Mouse (Mus musculus) liver, embryonic 14.5 days (tissue): ENCODE data around the gene Jade2. TPM values are rescaled to one million over a fixed set of nuclear protein-coding genes. Genes with fewer than 3 reads are reported as not detected.

Experiments
- ATAC-seq: fragments of 200-750 bp; cut with Nextera tagmentation; 2 replicates; pipeline ENCODE4 v1.8.0; 2017; ENCODE audit warnings: moderate number of reproducible peaks, mild to moderate bottlenecking, moderate library complexity; ENCODE audit not compliant: insufficient read depth
- DNase-seq, 3 experiments: peaks; one replicate each; pipeline ENCODE4 v3.0.0-alpha.2; 2012 to 2013; ENCODE audit warnings: low read depth in 3 of 3, low spot score in 3 of 3
- H3K27ac ChIP-seq: fragments of 300-500 bp; sonication (generic); 2 replicates; pipeline ENCODE4 v1.5.1; 2014; ENCODE audit warnings: moderate library complexity, mild to moderate bottlenecking, control low read depth, inconsistent platforms
- H3K27me3 ChIP-seq: fragments of 300-500 bp; sonication (generic); 2 replicates; pipeline ENCODE4 v1.6.1; 2014; ENCODE audit warnings: mild to moderate bottlenecking, low read length, moderate library complexity; ENCODE audit not compliant: control insufficient read depth, insufficient read depth
- H3K36me3 ChIP-seq: fragments of 300-500 bp; sonication (generic); replicated peaks from 2 replicates; pipeline ENCODE4 v1.6.1; 2014; ENCODE audit warnings: low read depth; ENCODE audit not compliant: control insufficient read depth, insufficient read depth
- H3K4me1 ChIP-seq, 2 experiments: fragments of 200-500 bp in 1 of 2; fragments of 300-500 bp in 1 of 2; sonication (generic) in 1 of 2; replicated peaks; 2 replicates each; pipeline ENCODE4 v1.6.1; 2012 to 2014; ENCODE audit warnings: antibody characterized with exemption in 1 of 2, inconsistent platforms in 1 of 2, low read length in 1 of 2; ENCODE audit not compliant: control insufficient read depth in 2 of 2, insufficient read depth in 2 of 2
- H3K4me2 ChIP-seq: fragments of 300-500 bp; sonication (generic); 2 replicates; pipeline ENCODE4 v1.6.1; 2014; ENCODE audit warnings: low read depth, mild to moderate bottlenecking, control low read depth, moderate library complexity
- H3K4me3 ChIP-seq, 2 experiments: fragments of 200-500 bp in 1 of 2; fragments of 300-500 bp in 1 of 2; sonication (generic) in 1 of 2; 2 replicates each; pipeline ENCODE4 v1.5.1; 2012 to 2014; ENCODE audit warnings: low read depth in 2 of 2, low read length in 2 of 2, mild to moderate bottlenecking in 2 of 2, control low read depth in 1 of 2, inconsistent platforms in 1 of 2, moderate library complexity in 1 of 2; ENCODE audit not compliant: insufficient read depth in 1 of 2
- H3K9ac ChIP-seq: fragments of 300-500 bp; sonication (generic); replicated peaks from 2 replicates; pipeline ENCODE4 v1.6.1; 2014; ENCODE audit warnings: mild to moderate bottlenecking, control low read depth, moderate library complexity
- H3K9me3 ChIP-seq: fragments of 300-500 bp; sonication (generic); 2 replicates; pipeline ENCODE4 v1.6.1; 2016; ENCODE audit warnings: low read length, mixed read lengths; ENCODE audit not compliant: control insufficient read depth
- CTCF ChIP-seq: IDR thresholded peaks from 2 replicates; pipeline ENCODE4 v1.5.1; 2016; ENCODE audit warnings: antibody characterized with exemption, low read depth, control low read depth
- EP300 ChIP-seq: IDR thresholded peaks from 2 replicates; pipeline ENCODE4 v1.6.1; 2016; ENCODE audit warnings: antibody characterized with exemption, low read depth
- WGBS: fragments of 180-500 bp; shearing (Covaris S2); extraction: QIAGEN DNeasy Blood & Tissue Kit; methylation state at CpG from one replicate; pipeline ENCODE4 v1.1.7; 2014; ENCODE audit not compliant: insufficient replicate concordance; 5-methylcytosine and 5-hydroxymethylcytosine counted together
- polyA plus RNA-seq, 2 experiments: library from polyadenylated mRNA; depleted of rRNA in 1 of 2; stranded (reverse) in 1 of 2; unstranded in 1 of 2; fragments of >200 nt; fragmentation: Nextera tagmentation in 1 of 2; extraction: Ambion mirVana in 1 of 2; gene quantifications; 2 replicates each; pipeline versions ENCODE4 v1.2.1 to v1.2.3; 2012 to 2014

Gene Jade2
- polyA plus RNA-seq, 2 experiments: 0.46 to 0.77 TPM

DNA sequence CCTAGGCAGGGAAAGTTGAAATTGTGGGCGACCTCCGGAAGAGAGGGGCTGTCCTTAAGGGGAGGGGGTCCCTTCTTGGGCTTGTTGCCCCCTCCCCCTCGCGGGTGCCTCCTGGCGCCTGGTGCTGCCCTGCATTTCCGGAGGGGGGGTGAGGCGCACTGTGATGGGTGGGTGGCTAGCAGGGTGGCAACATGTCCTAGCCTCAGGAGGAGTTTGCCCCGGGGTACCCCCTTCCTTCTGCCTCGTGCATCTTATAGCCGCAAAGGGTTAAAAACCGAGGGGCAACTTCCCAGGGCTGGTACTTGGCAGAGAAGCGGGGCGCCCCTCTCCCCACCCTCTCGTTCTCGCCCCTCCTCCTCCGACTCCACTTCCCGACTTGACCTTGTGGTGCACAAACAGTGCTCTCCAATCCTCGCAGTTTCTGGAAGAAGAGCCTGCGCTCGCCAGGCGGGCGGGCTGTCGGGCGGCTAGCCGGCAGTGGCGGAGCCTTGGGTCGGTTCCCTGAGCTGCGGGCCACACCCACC, 1.1 kb upstream of the Jade2 start:
- Histone ChIP-seq H3K4me1 (peaks cover 2 to 3% of the 10 kb centered on the region in 2 experiments; a peak in 2 of 4 replicates), H3K9me3 (no peaks in the 10 kb centered on the region), H3K9ac (peak overlapping the region; percentile 75), H3K4me3 (peak overlapping the region; percentile 59 to 83), H3K4me2 (peak overlapping the region; percentile 90), H3K27me3 (peaks cover 22% of the 10 kb centered on the region), H3K36me3 (no peaks in the 10 kb centered on the region), H3K27ac (no peak overlapping the region)
- no peak for ATAC-seq
- WGBS: under 1% methylated on average over 27 of the region's 28 CpGs
- no peak for TF ChIP-seq EP300
- no peak for TF ChIP-seq CTCF
- DNase-seq: no peak

DNA sequence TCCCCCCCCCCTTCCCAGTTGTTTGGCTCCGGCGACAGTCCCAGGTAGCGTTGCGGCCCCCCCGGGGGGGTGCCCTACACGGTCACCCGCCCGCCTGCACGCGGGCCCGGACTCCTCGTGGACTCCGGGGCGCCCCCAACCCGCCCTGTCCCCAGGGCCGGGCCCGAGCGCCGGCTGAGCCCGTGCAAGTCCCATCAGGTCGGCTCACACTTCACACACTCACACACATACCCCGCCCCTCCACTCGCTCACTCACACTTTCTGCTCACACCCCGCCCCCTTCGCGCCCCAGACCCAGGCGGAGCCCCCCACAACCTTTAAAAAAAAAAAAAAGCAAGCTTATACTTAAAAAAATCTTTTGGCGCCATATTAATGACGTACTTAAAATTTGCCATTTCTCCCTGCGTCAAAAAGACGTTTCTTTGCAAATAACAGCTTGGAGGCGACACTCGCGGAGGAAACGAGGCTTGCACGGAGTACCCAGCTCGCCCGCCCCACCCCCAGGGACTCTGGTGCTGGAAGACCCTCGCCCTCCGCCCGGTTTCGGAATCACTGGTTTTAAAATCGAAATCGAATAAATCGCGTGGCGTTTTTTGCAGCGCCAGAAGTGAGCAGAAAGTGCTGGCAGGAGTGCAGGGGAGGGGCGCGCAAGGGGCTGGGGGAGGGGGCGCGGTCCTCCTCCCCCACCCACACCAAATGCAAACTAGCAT, 520 bp upstream of the Jade2 start:
- Histone ChIP-seq H3K9me3 (no peaks in the 10 kb centered on the region), H3K27me3 (peaks cover 22% of the 10 kb centered on the region), H3K4me2 (peak overlapping the region; percentile 90), H3K27ac (no peak overlapping the region), H3K36me3 (no peaks in the 10 kb centered on the region), H3K9ac (peak overlapping the region; percentile 75), H3K4me1 (peaks cover 2 to 3% of the 10 kb centered on the region in 2 experiments; a peak in 2 of 4 replicates), H3K4me3 (peak overlapping the region; percentile 59 to 83)
- DNase-seq (no peak), ATAC-seq (peak; percentile 31; the same call in 1 of the 2 replicates)
- TF ChIP-seq CTCF: no peak
- no peak for TF ChIP-seq EP300
- WGBS: under 1% methylated on average over 52 of the region's 52 CpGs

DNA sequence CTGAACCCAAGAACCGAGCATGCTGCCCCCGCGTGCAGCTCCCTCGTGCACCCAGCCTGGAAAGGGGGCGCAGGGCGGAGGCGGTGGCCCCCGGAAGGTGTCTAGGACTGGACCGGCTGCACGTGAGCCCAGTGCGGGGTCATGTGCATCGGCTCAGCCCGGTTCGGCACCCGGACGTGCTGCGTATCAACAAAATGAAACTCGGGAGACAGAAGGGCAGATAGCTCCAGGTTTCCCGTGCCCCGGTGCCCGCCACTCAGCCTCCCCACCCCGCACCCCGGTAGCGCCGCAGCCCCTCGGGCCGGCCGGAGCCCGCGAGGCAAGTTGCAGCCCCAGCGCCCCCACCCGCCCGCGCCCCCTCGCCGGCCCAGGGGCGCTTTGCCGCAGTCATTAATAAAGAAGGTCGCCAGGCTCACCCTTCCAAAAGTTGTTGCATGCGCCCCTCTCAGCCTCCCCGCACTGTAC, 805 bp downstream of the Jade2 start:
- Histone ChIP-seq H3K4me2 (peak overlapping the region; percentile 90), H3K27me3 (peaks cover 22% of the 10 kb centered on the region), H3K4me1 (peaks cover 2 to 3% of the 10 kb centered on the region in 2 experiments; a peak in 2 of 4 replicates), H3K36me3 (no peaks in the 10 kb centered on the region), H3K9me3 (no peaks in the 10 kb centered on the region), H3K27ac (no peak overlapping the region; the same call in 1 of the 2 replicates), H3K9ac (peak overlapping the region; percentile 75), H3K4me3 (peak overlapping the region; percentile 67 to 83)
- TF ChIP-seq CTCF (no peak), EP300 (no peak)
- 2% methylated on average over 41 of the region's 41 CpGs for WGBS
- ATAC-seq: peak; percentile 32; the same call in 1 of the 2 replicates
- no peak for DNase-seq

DNA sequence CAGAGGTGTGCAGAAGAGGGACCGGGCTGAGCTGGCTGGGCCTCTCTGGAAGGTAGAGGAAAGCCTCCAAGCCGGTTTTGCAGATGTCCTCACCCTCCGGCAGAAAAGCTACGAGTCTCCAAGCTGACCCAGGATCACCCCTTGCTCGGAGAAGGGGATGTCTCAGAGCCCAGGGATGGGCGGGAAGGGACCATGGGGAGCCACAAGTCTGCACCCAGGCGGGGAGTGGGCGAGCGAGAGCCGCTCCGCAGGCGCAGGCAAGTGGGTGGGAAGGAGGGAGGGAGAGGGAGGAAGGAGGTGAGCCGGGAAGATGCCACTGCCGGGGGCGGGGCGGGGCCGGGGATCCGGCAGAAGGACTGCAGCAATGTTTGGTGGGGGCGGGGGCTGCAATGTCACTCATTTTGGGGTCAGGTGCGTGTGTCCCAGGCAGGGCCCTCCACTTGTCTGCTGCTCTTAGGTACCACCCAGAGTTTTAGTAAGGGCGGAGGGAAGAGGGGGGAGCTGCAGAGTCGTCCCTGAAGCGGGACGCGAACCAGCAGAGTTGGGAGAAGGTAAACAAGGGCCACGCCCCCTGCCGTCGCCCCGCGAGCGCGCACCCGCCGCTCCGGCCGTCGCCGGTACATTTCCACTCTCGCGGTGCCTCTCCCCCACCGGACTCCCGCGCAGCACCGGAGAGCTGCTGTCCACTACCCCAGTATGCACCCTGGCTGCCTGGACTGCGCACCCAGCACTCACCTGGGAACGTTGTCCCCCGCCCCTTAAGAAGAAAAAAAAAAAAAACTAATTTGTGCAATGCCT, 1.4 kb downstream of the Jade2 start:
- peak in 1 of 3 experiments; percentile 24 for DNase-seq

More for the DNA sequence above, 1.4 kb downstream of the Jade2 start:
- TF ChIP-seq EP300 (no peak), CTCF (no peak; the same call in 1 of the 2 replicates)
- peak; percentile 56 for ATAC-seq
- Histone ChIP-seq H3K9ac (peak overlapping the region; percentile 75), H3K27ac (no peak overlapping the region), H3K36me3 (no peaks in the 10 kb centered on the region), H3K27me3 (peaks cover 22% of the 10 kb centered on the region), H3K4me1 (peaks cover 2 to 3% of the 10 kb centered on the region in 2 experiments; a peak in 2 of 4 replicates), H3K9me3 (no peaks in the 10 kb centered on the region), H3K4me2 (peak overlapping the region; percentile 90), H3K4me3 (peak overlapping the region; percentile 67 to 83)
- under 1% methylated on average over 47 of the region's 47 CpGs for WGBS
